Mouse (Mus musculus) kidney, adult 2 months (tissue): ENCODE results near the gene Foxp1. TPM values are rescaled to one million over a fixed set of nuclear protein-coding genes. Genes with fewer than 3 reads are reported as not detected.

Source experiments
- DNase-seq: peaks from one replicate; pipeline ENCODE4 v3.0.0; 2021
- H3K27ac ChIP-seq: fragments of 200-500 bp; 2 replicates; pipeline ENCODE4 v1.5.1; 2012; ENCODE audit warnings: low read depth, low read length, control low read depth, inconsistent platforms; ENCODE audit not compliant: insufficient read depth
- H3K27me3 ChIP-seq: fragments of 200-500 bp; replicated peaks from 2 replicates; pipeline ENCODE4 v1.6.1; 2012; ENCODE audit warnings: mild to moderate bottlenecking, moderate library complexity, low read length, inconsistent platforms; ENCODE audit not compliant: control insufficient read depth, insufficient read depth
- H3K36me3 ChIP-seq: fragments of 200-500 bp; 2 replicates; pipeline ENCODE4 v1.6.1; 2012; ENCODE audit warnings: mild to moderate bottlenecking, moderate library complexity, low read length, inconsistent platforms; ENCODE audit not compliant: control insufficient read depth, insufficient read depth
- H3K4me1 ChIP-seq: fragments of 200-500 bp; 2 replicates; pipeline ENCODE4 v1.6.1; 2011; ENCODE audit warnings: low read length; ENCODE audit not compliant: control insufficient read depth, insufficient read depth
- H3K4me3 ChIP-seq: fragments of 200-500 bp; 2 replicates; pipeline ENCODE4 v1.5.1; 2011; ENCODE audit warnings: mild to moderate bottlenecking, low read depth, low read length, control low read depth; ENCODE audit not compliant: insufficient read depth
- CTCF ChIP-seq: fragments of 200-500 bp; conservative IDR thresholded peaks from 2 replicates; pipeline ENCODE4 v1.5.1; 2011; ENCODE audit warnings: low read depth, mild to moderate bottlenecking, control low read depth, low read length, moderate library complexity, mixed read lengths; ENCODE audit not compliant: insufficient read depth, insufficient read length
- POLR2A ChIP-seq: fragments of 200-500 bp; IDR thresholded peaks from one replicate; pipeline ENCODE4 v1.6.1; 2011; ENCODE audit warnings: low read depth, low read length, control low read depth
- WGBS: fragments of 180-500 bp; shearing (Covaris S2); methylation state at CpG from one replicate; pipeline ENCODE4 v1.1.7; 2018; 5-methylcytosine and 5-hydroxymethylcytosine counted together
- polyA plus RNA-seq: library from polyadenylated mRNA; depleted of rRNA; stranded (reverse); fragments of >200 nt; gene quantifications from 2 replicates; pipeline ENCODE4 v1.2.3, GENCODE M21; 2012

Gene Foxp1
- polyA plus RNA-seq, 1 experiment = 32.8 TPM

DNA sequence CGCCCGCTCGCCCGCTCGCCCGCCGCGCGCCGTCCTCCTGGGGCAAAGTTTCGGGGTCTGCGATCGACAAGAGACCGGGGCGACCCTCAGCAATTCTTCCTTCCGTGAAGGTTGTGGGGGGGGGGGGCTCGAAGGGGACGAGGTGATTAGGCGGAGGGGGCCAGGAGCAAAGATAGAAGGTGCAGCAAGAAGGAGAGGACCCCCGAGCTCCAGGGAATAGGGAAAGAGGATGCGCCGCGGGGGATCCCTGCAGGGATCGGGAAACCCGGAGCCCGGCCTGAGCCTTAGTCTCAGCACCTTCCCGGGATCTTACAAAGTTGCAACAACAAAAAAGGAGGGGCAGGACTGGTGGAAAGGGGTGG, 1.9 kb downstream of the Foxp1 start:
- DNase-seq = no peak
- WGBS = 1% methylated on average over 26 of the region's 27 CpGs
- Histone ChIP-seq H3K4me3 (peak overlapping the region; percentile 97), H3K4me1 (no peaks in the 10 kb centered on the region), H3K27me3 (no peaks in the 10 kb centered on the region), H3K27ac (no peak overlapping the region), H3K36me3 (no peaks in the 10 kb centered on the region)
- TF ChIP-seq CTCF (no peak), POLR2A (no peak)

- Histone ChIP-seq H3K4me1 (no peaks in the 10 kb centered on the region), H3K36me3 (no peaks in the 10 kb centered on the region), H3K27ac (no peak overlapping the region), H3K27me3 (no peaks in the 10 kb centered on the region), H3K4me3 (peak overlapping the region; percentile 97)
- DNase-seq = peak; percentile 56
- WGBS = 23% methylated on average over 38 of the region's 38 CpGs
- TF ChIP-seq POLR2A (no peak), CTCF (no peak)
Observed at GRCm38 (mm10) chr6:99519806-99520675, 2.5 kb downstream of the Foxp1 start.

GRCm38 (mm10) chr6:99519052-99519451, 3.5 kb downstream of the Foxp1 start:
- Histone ChIP-seq H3K27me3 (no peaks in the 10 kb centered on the region), H3K4me1 (no peaks in the 10 kb centered on the region), H3K4me3 (no peak overlapping the region), H3K27ac (no peak overlapping the region), H3K36me3 (no peaks in the 10 kb centered on the region)
- no peak for DNase-seq
- no peak for TF ChIP-seq CTCF
- no peak for TF ChIP-seq POLR2A
- WGBS = 72% methylated on average over 4 of the region's 4 CpGs

- Histone ChIP-seq H3K27ac (no peak overlapping the region), H3K4me1 (no peaks in the 10 kb centered on the region), H3K27me3 (no peaks in the 10 kb centered on the region), H3K36me3 (no peaks in the 10 kb centered on the region), H3K4me3 (no peak overlapping the region)
- 91% methylated on average over 7 of the region's 7 CpGs for WGBS
- TF ChIP-seq CTCF (no peak), POLR2A (no peak)
- no peak for DNase-seq
Observed at GRCm38 (mm10) chr6:99515667-99516199, 6.8 kb downstream of the Foxp1 start.

GRCm38 (mm10) chr6:99511862-99512261, 10.7 kb downstream of the Foxp1 start:
- H3K27ac ChIP-seq = no peak overlapping the region
- no peak for DNase-seq
- H3K36me3 ChIP-seq = no peaks in the 10 kb centered on the region
- no peaks in the 10 kb centered on the region for H3K27me3 ChIP-seq
- no peak for TF ChIP-seq POLR2A
- no peak for TF ChIP-seq CTCF
- no peak overlapping the region for H3K4me3 ChIP-seq
- no peaks in the 10 kb centered on the region for H3K4me1 ChIP-seq
- WGBS = 67% methylated on average over 6 of the region's 6 CpGs

DNA sequence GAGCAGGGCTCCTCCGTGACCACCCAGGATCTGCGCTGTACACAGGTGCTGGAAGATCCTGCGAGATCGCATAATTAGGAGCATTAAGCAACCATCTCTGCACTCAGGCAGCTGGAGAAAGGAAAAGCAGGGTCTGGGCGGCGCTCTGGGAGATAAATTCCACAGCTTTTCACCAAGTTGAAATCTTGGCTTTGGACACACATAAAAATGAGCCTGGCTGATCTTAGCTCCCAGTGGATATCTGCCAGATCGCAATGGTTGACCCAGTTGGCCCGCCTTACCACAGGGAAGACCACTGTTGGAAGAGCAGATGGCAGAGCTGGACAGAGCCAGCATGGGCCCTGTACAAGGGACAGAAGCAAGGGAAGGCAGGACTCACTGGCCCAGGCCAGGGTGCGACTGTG, 13.3 kb downstream of the Foxp1 start:
- TF ChIP-seq CTCF (no peak), POLR2A (no peak)
- 70% methylated on average over 9 of the region's 9 CpGs for WGBS

GRCm38 (mm10) chr6:99506816-99507215, 15.7 kb downstream of the Foxp1 start:
- peaks cover 3% of the 10 kb centered on the region; the same call in 1 of the 2 replicates for H3K4me1 ChIP-seq
- H3K36me3 ChIP-seq = 0 out of 2 replicates have a peak, but pooled peaks cover 1% of the 10 kb centered on the region
- 86% methylated on average over 6 of the region's 6 CpGs for WGBS
- no peak overlapping the region for H3K27ac ChIP-seq
- H3K27me3 ChIP-seq = no peaks in the 10 kb centered on the region
- TF ChIP-seq POLR2A = no peak
- no peak; the same call in 1 of the 2 replicates for TF ChIP-seq CTCF
- DNase-seq = no peak
- H3K4me3 ChIP-seq = no peak overlapping the region

More for the DNA sequence above, 13.3 kb downstream of the Foxp1 start:
- no peak overlapping the region for H3K4me3 ChIP-seq
- peak; percentile 36 for DNase-seq
- no peak overlapping the region for H3K27ac ChIP-seq
- 0 out of 2 replicates have a peak, but pooled peaks cover 1% of the 10 kb centered on the region for H3K36me3 ChIP-seq
- no peaks in the 10 kb centered on the region for H3K27me3 ChIP-seq
- H3K4me1 ChIP-seq = no peaks in the 10 kb centered on the region
